In genomic region chr10:103046623-103047022, GRCm38 (mm10) we compare ENCODE assay signal across 20 mouse cellular contexts. TPM values are rescaled to one million over a fixed set of nuclear protein-coding genes. Genes with fewer than 3 reads are reported as not detected.
"Had no signal": no experiment of that assay in that cellular context is flagged by ENCODE, and none has a peak within 500 bp of the region (broad histone marks: within the 10 kb centered on the region; RNA-seq: fewer than 3 reads in every experiment).

No protein-coding gene starts in this region.

- H3K4me2 ChIP-seq: lung, embryonic 15.5 days; midbrain, embryonic 12.5 days; neural tube, embryonic 12.5 days; stomach, embryonic 15.5 days had no signal

- H3K27me3 ChIP-seq: lung, embryonic 15.5 days; megakaryocyte, embryonic 14.5 days; midbrain, embryonic 12.5 days; neural tube, embryonic 12.5 days; stomach, embryonic 15.5 days had no signal

- H3K9ac ChIP-seq: liver, postnatal 0 days; lung, embryonic 15.5 days; midbrain, embryonic 12.5 days; neural tube, embryonic 12.5 days; stomach, embryonic 15.5 days had no signal

- H3K4me3 ChIP-seq: lung, embryonic 15.5 days; megakaryocyte, embryonic 14.5 days; midbrain, embryonic 12.5 days; neural tube, embryonic 12.5 days; stomach, embryonic 15.5 days had no signal

- ATAC-seq: liver, postnatal 0 days; lung, postnatal 0 days; midbrain, embryonic 16.5 days had no signal

- H3K27ac ChIP-seq: lung, embryonic 15.5 days; macrophage; midbrain, embryonic 12.5 days; neural tube, embryonic 12.5 days; stomach, embryonic 15.5 days; stomach, postnatal 0 days had no signal

- H3K4me1 ChIP-seq: lung, embryonic 15.5 days; megakaryocyte, embryonic 14.5 days; midbrain, embryonic 12.5 days; neural tube, embryonic 12.5 days; stomach, embryonic 15.5 days had no signal

- H3K9me3 ChIP-seq: lung, embryonic 15.5 days; megakaryocyte, embryonic 14.5 days; midbrain, embryonic 12.5 days; neural tube, embryonic 12.5 days; stomach, embryonic 15.5 days had no signal

- H3K36me3 ChIP-seq: lung, embryonic 15.5 days; midbrain, embryonic 12.5 days; neural tube, embryonic 12.5 days; stomach, embryonic 15.5 days had no signal

- DNase-seq: liver, postnatal 0 days; lung, adult 2 months; lung, postnatal 14 days; lung, postnatal 36 days; midbrain, embryonic 14.5 days; right cerebral cortex, postnatal 14 days; thymus, adult 2 months; thymus, postnatal 25 days; thymus, postnatal 4 days had no signal

RNA-seq across cellular contexts. Expression of gene Alx1, which starts 16.6 kb away (rescaled TPM):
- polyA plus RNA-seq: liver, postnatal 0 days; lung, adult 2 months; lung, postnatal 0 days; macrophage; midbrain, embryonic 14.5 days; neural tube, embryonic 14.5 days; spleen, adult 2 months; stomach, postnatal 0 days; thymus, adult 2 months had no signal
